Mouse (Mus musculus) heart, adult 2 months (tissue): ENCODE data around the gene Jam3.

Experiments used
- CTCF ChIP-seq: fragments of 200-600 bp; IDR thresholded peaks from 2 replicates; pipeline ENCODE4 v1.8.1; 2022; ENCODE audit warnings: antibody characterized with exemption, mild to moderate bottlenecking, moderate library complexity
- POLR2A ChIP-seq: fragments of 200-500 bp; IDR thresholded peaks from 2 replicates; pipeline ENCODE4 v1.6.1; 2011; ENCODE audit warnings: mild to moderate bottlenecking, low read depth, low read length, control low read depth; ENCODE audit not compliant: insufficient read depth

DNA sequence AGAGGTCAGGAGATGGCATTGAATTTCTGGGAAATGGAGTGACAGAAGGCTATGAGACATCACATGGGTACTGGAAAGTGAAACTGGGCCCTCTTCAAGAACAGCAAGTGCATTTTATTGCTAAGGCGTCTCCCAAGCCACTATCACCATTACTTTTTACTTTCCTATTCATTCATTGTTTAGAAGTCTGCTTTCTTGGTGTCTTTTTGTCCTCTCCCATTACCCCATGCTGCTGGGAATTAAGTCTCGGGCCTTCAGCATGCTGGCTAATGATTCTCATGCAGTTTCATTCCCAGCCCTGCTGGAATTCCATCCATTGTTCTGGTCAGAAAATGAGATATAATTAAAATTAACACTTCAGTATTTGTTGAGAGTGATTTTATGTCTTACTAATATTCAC is 9.7 kb upstream of the Jam3 start:
- TF ChIP-seq POLR2A (no peak), CTCF (no peak)
